Mouse (Mus musculus) subcutaneous adipose tissue, adult 2 months (tissue): ENCODE data around the gene Lao1. TPM values are rescaled to one million over a fixed set of nuclear protein-coding genes. Genes with fewer than 3 reads are reported as not detected.

Source experiments
- polyA plus RNA-seq: library from polyadenylated mRNA; depleted of rRNA; stranded (reverse); fragments of >200 nt; gene quantifications from 2 replicates; pipeline ENCODE4 v1.2.3, GENCODE M21; 2012; ENCODE audit warnings: low replicate concordance; rRNA removed

The Lao1 gene
- 0.63 TPM in 1 of 2 replicates, not detected in the other for polyA plus RNA-seq

GRCm38 (mm10) chr4:118961141-118961628 lies at the start of gene Lao1:
Gene Lao1 (plus strand): TSS chr4:118961578.

GRCm38 (mm10) chr4:118917365-118917764 lies 44.0 kb upstream of the Lao1 start, which contains the start of gene Olfr1329:
Gene Olfr1329 (minus strand): TSS chr4:118917465.

GRCm38 (mm10) chr4:118938512-118938911 lies 22.9 kb upstream of the Lao1 start, which contains the start of gene Olfr1328:
Gene Olfr1328 (minus strand): TSS chr4:118938612.

Other genes starting within 250 kb of the Lao1 start
- gene Olfr1340, start 241.4 kb upstream of the Lao1 start, polyA plus RNA-seq, result not detected in 2 replicates
- gene Olfr1339, start 229.4 kb upstream of the Lao1 start, polyA plus RNA-seq, result not detected in 2 replicates
- not detected in 2 replicates for gene Olfr1338, start 202.8 kb upstream of the Lao1 start, polyA plus RNA-seq
- gene Olfr1337, start 179.0 kb upstream of the Lao1 start, polyA plus RNA-seq, result not detected in 2 replicates
- not detected in 2 replicates for gene Olfr1335, start 151.6 kb upstream of the Lao1 start, polyA plus RNA-seq
- not detected in 2 replicates for gene Olfr1333, start 125.3 kb upstream of the Lao1 start, polyA plus RNA-seq
- not detected in 2 replicates for gene Olfr1331, start 96.9 kb upstream of the Lao1 start, polyA plus RNA-seq
- not detected in 2 replicates for gene Olfr1330, start 73.0 kb upstream of the Lao1 start, polyA plus RNA-seq
- not detected in 2 replicates for gene Olfr1329, start 44.1 kb upstream of the Lao1 start, polyA plus RNA-seq
- gene Olfr1328, start 23.0 kb upstream of the Lao1 start, polyA plus RNA-seq, result not detected in 2 replicates
- 19.7 and 33.8 TPM in 2 replicates for gene Slc2a1, start 147.1 kb downstream of the Lao1 start, polyA plus RNA-seq
- 10.1 and 11.3 TPM in 2 replicates for gene Zfp691, start 212.6 kb downstream of the Lao1 start, polyA plus RNA-seq
- gene Ermap, start 228.4 kb downstream of the Lao1 start, polyA plus RNA-seq, result 0.03 and 0.22 TPM in 2 replicates
- 29.9 and 46.9 TPM in 2 replicates for gene Svbp, start 233.7 kb downstream of the Lao1 start, polyA plus RNA-seq